In the genomic region with DNA sequence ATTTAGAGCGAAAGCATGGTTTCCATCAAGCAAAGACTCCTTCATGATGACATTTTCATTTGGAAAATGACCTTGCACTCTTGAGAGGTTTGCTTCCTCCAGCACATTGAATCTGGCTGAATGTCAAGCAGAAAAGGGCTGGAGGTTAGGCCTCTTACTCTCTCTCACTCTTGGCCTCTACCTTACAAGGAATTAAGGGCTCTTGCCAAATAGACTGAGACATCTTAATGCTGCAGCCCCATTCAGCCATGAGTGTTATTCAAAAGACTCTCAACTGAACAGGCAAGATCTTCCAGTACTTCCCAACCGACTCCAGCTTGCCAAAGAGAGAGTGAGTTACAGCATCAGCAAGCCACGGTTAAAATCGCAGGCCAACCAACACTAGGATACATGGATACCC, we compare ENCODE assay signal across 27 mouse cellular contexts. TPM values are rescaled to one million over a fixed set of nuclear protein-coding genes. Genes with fewer than 3 reads are reported as not detected.
DNase-seq lines count a peak whose midpoint lies in the region; ATAC-seq and TF ChIP-seq lines count a peak whose summit lies in the region.
"Had no signal": no experiment of that assay in that cellular context is flagged by ENCODE, and none has a peak within 500 bp of the region (broad histone marks: within the 10 kb centered on the region; RNA-seq: fewer than 3 reads in every experiment).

No protein-coding gene starts in this region.

- WGBS in heart, embryonic 13.5 days, result 66% methylated on average over 4 of the region's 4 CpGs
- WGBS in heart, adult 2 months, result 70% methylated on average over 4 of the region's 4 CpGs
- 74% methylated on average over 4 of the region's 4 CpGs for WGBS in kidney, postnatal 0 days

- H3K27ac ChIP-seq in heart, embryonic 13.5 days (replicated peaks), result peak overlapping the region; percentile 57
- no peak overlapping the region for H3K27ac ChIP-seq in heart, adult 2 months
- H3K27ac ChIP-seq in kidney, postnatal 0 days, result no peak overlapping the region
- 0 out of 2 replicates have a peak overlapping the region, but pooled peaks have one; percentile 4 for H3K27ac ChIP-seq in brown adipose tissue, adult 24 weeks (replicated peaks; ENCODE audit: low read depth, low read length)
- H3K27ac ChIP-seq: embryonic facial prominence, embryonic 15.5 days; forebrain, embryonic 10.5 days; hindbrain, embryonic 13.5 days; limb, embryonic 12.5 days; liver, embryonic 13.5 days; lung, embryonic 15.5 days; midbrain, embryonic 15.5 days; neural tube, embryonic 12.5 days had no signal

- TF ChIP-seq POLR2A in heart, adult 2 months (IDR thresholded peaks at IDR 0.05; ENCODE audit: insufficient read depth, low read depth, low read length), result no peak

- no peak; the same call in 1 of the 2 replicates for ATAC-seq in heart, embryonic 13.5 days (ENCODE audit: extremely low read depth, insufficient number of reproducible peaks, low FRiP score, low TSS enrichment)
- ATAC-seq in kidney, postnatal 0 days (replicated peaks; ENCODE audit: low FRiP score, low read depth), result no peak
- ATAC-seq: forebrain, embryonic 16.5 days; inflammation-experienced regulatory T-cells, adult 6 months; midbrain, embryonic 15.5 days had no signal

- intact Hi-C loops in heart, adult 2 months (cut with DNase I), result no loop called here

- no peak overlapping the region for H3K4me3 ChIP-seq in heart, embryonic 13.5 days
- H3K4me3 ChIP-seq in heart, adult 2 months, result no peak overlapping the region
- no peak overlapping the region for H3K4me3 ChIP-seq in kidney, postnatal 0 days (replicated peaks; ENCODE audit: low read depth, low read length)
- H3K4me3 ChIP-seq in brown adipose tissue, adult 24 weeks (ENCODE audit: insufficient read depth, low read depth, low read length), result no peak overlapping the region
- H3K4me3 ChIP-seq: embryonic facial prominence, embryonic 15.5 days; forebrain, embryonic 10.5 days; hindbrain, embryonic 13.5 days; limb, embryonic 12.5 days; liver, embryonic 13.5 days; lung, embryonic 15.5 days; midbrain, embryonic 15.5 days; neural tube, embryonic 12.5 days had no signal

- H3K4me2 ChIP-seq in heart, embryonic 13.5 days, result no peak overlapping the region
- no peak overlapping the region for H3K4me2 ChIP-seq in kidney, postnatal 0 days (ENCODE audit: low read length)
- H3K4me2 ChIP-seq: embryonic facial prominence, embryonic 15.5 days; hindbrain, embryonic 13.5 days; limb, embryonic 12.5 days; liver, embryonic 13.5 days; lung, embryonic 15.5 days; midbrain, embryonic 15.5 days; neural tube, embryonic 12.5 days had no signal

- DNase-seq in heart, adult 2 months, result no peak
- DNase-seq in kidney, postnatal 0 days (ENCODE audit: low spot score), result peak; percentile 33
- DNase-seq in kidney, adult 11 months, result no peak
- DNase-seq in NIH3T3 (ENCODE audit: low read depth), result peak; percentile 12
- DNase-seq in spleen, postnatal 4 days (ENCODE audit: low spot score in 2 of 2), result no peak
- DNase-seq: adrenal gland, postnatal 25 days; B cell, adult 2 months; cerebellum, adult 11 months; cerebellum, adult 9-11 months; gastrocnemius, postnatal 10 days; kidney, adult 2 months; kidney, postnatal 10 days; liver, embryonic 13.5 days; right cerebral cortex, postnatal 14 days had no signal

- no peaks in the 10 kb centered on the region for H3K9me3 ChIP-seq in heart, embryonic 13.5 days
- H3K9me3 ChIP-seq in kidney, postnatal 0 days (replicated peaks; ENCODE audit: low read length), result no peaks in the 10 kb centered on the region
- H3K9me3 ChIP-seq: embryonic facial prominence, embryonic 15.5 days; G1E; hindbrain, embryonic 13.5 days; limb, embryonic 12.5 days; liver, embryonic 13.5 days; lung, embryonic 15.5 days; midbrain, embryonic 15.5 days had no signal

- 0 out of 2 replicates have a peak, but pooled peaks cover 4% of the 10 kb centered on the region for H3K36me3 ChIP-seq in heart, embryonic 13.5 days
- no peaks in the 10 kb centered on the region for H3K36me3 ChIP-seq in heart, adult 2 months (ENCODE audit: control insufficient read depth, insufficient read depth, low read length)
- no peaks in the 10 kb centered on the region for H3K36me3 ChIP-seq in kidney, postnatal 0 days (ENCODE audit: insufficient read depth, low read length)
- H3K36me3 ChIP-seq: embryonic facial prominence, embryonic 15.5 days; forebrain, embryonic 10.5 days; liver, embryonic 13.5 days; lung, embryonic 15.5 days; midbrain, embryonic 15.5 days had no signal

- H3K9ac ChIP-seq in heart, embryonic 13.5 days, result no peak overlapping the region
- H3K9ac ChIP-seq in heart, adult 2 months (ENCODE audit: low read depth, low read length), result no peak overlapping the region
- H3K9ac ChIP-seq in kidney, postnatal 0 days (ENCODE audit: low read depth, low read length), result no peak overlapping the region
- H3K9ac ChIP-seq: embryonic facial prominence, embryonic 15.5 days; hindbrain, embryonic 13.5 days; limb, embryonic 12.5 days; liver, embryonic 13.5 days; lung, embryonic 15.5 days; midbrain, embryonic 15.5 days; neural tube, embryonic 12.5 days had no signal

- H3K27me3 ChIP-seq in heart, embryonic 13.5 days (replicated peaks), result no peaks in the 10 kb centered on the region
- H3K27me3 ChIP-seq in heart, adult 2 months (ENCODE audit: control insufficient read depth, insufficient read depth, low read length), result no peaks in the 10 kb centered on the region
- no peaks in the 10 kb centered on the region for H3K27me3 ChIP-seq in kidney, postnatal 0 days (ENCODE audit: insufficient read depth, low read length)
- H3K27me3 ChIP-seq: CH12.LX; embryonic facial prominence, embryonic 15.5 days; hindbrain, embryonic 13.5 days; limb, embryonic 12.5 days; liver, embryonic 13.5 days; lung, embryonic 15.5 days; midbrain, embryonic 15.5 days; neural tube, embryonic 12.5 days had no signal

- peaks cover 17% of the 10 kb centered on the region for H3K4me1 ChIP-seq in heart, embryonic 13.5 days
- peaks cover 2% of the 10 kb centered on the region for H3K4me1 ChIP-seq in heart, adult 2 months (ENCODE audit: control insufficient read depth, insufficient read depth, low read length)
- no peaks in the 10 kb centered on the region for H3K4me1 ChIP-seq in kidney, postnatal 0 days (replicated peaks; ENCODE audit: insufficient read depth, low read length)
- peaks cover 6% of the 10 kb centered on the region; the same call in 1 of the 2 replicates for H3K4me1 ChIP-seq in brown adipose tissue, adult 24 weeks (ENCODE audit: control insufficient read depth, insufficient read depth, insufficient read length, low read length)
- H3K4me1 ChIP-seq: embryonic facial prominence, embryonic 15.5 days; forebrain, embryonic 10.5 days; hindbrain, embryonic 13.5 days; limb, embryonic 12.5 days; liver, embryonic 13.5 days; lung, embryonic 15.5 days; midbrain, embryonic 15.5 days; neural tube, embryonic 12.5 days had no signal

- no peak for TF ChIP-seq CTCF in heart, adult 2 months (IDR thresholded peaks at IDR 0.05)
- TF ChIP-seq CTCF in kidney, postnatal 0 days (IDR thresholded peaks at IDR 0.05; ENCODE audit: low read depth), result no peak

- TF ChIP-seq EP300 in heart, adult 2 months (IDR thresholded peaks at IDR 0.05; ENCODE audit: insufficient read depth, low read depth, low read length), result no peak

- no peaks in the 10 kb centered on the region for H3K79me2 ChIP-seq in heart, adult 2 months (replicated peaks; ENCODE audit: control insufficient read depth, insufficient read depth, low read length)

RNA-seq across cellular contexts. Expression of a gene that starts 15.1 kb away (rescaled TPM):
- polyA plus RNA-seq in heart, embryonic 13.5 days (2015; fragmentation: Nextera tagmentation; extraction: Ambion mirVana), result 14.5 and 15.9 TPM in 2 replicates
- 1 to 10 TPM; 7.2 to 7.8 TPM for total RNA-seq in heart, adult 2 months (2021)
- 5.6 and 5.7 TPM in 2 replicates for polyA plus RNA-seq in heart, adult 2 months (2012; rRNA removed)
- polyA plus RNA-seq in kidney, postnatal 0 days (2015; fragmentation: Nextera tagmentation; extraction: Ambion mirVana), result 23.1 and 23.8 TPM in 2 replicates
- polyA plus RNA-seq in brown adipose tissue, adult 24 weeks (2012; ENCODE audit: insufficient read depth, insufficient read length, missing spikeins), result 4.1 and 10.8 TPM in 2 replicates

RNA-seq across cellular contexts. Expression of a gene that starts 42.0 kb away (rescaled TPM):
- polyA plus RNA-seq in heart, embryonic 13.5 days (2015; fragmentation: Nextera tagmentation; extraction: Ambion mirVana), result 174 and 193 TPM in 2 replicates
- total RNA-seq in heart, adult 2 months (2021), result 100 to 1,000 TPM; 123 to 147 TPM
- 86.0 and 94.9 TPM in 2 replicates for polyA plus RNA-seq in heart, adult 2 months (2012; rRNA removed)
- polyA plus RNA-seq in kidney, postnatal 0 days (2015; fragmentation: Nextera tagmentation; extraction: Ambion mirVana), result 219 and 222 TPM in 2 replicates
- 199 and 242 TPM in 2 replicates for polyA plus RNA-seq in brown adipose tissue, adult 24 weeks (2012; ENCODE audit: insufficient read depth, insufficient read length, missing spikeins)

Comparison
In these comparisons a context has a peak if more than half of its experiments do, and no peak if none do; other contexts are left out.
1. H3K27ac ChIP-seq: peak in heart, embryonic 13.5 days (single experiment) and brown adipose tissue, adult 24 weeks (single experiment); none in heart, adult 2 months (single experiment) and kidney, postnatal 0 days (single experiment).
2. DNase-seq: peak in kidney, postnatal 0 days (single experiment) and NIH3T3 (single experiment); none in heart, adult 2 months (0 of 2), kidney, adult 11 months (single experiment) and spleen, postnatal 4 days (0 of 2).